Mouse (Mus musculus): ENCODE data around the gene Map3k7. TPM values are rescaled to one million over a fixed set of nuclear protein-coding genes. Genes with fewer than 3 reads are reported as not detected.

Gene Map3k7
- polyA plus RNA-seq (2015; fragmentation: Nextera tagmentation; extraction: Ambion mirVana), result 38.0 and 39.1 TPM in 2 replicates

- Histone ChIP-seq H3K36me3 (no peaks in the 10 kb centered on the region), H3K4me3 (peak within 1 kb of the TSS; percentile 88), H3K4me1 (peaks cover 20% of the 10 kb centered on the region), H3K9ac (peak within 1 kb of the TSS; percentile 91), H3K27ac (peak within 1 kb of the TSS; percentile 95), H3K27me3 (no peaks in the 10 kb centered on the region), H3K9me3 (no peaks in the 10 kb centered on the region), H3K4me2 (replicated peaks) (peak within 1 kb of the TSS; percentile 88)
- WGBS, result under 1% methylated on average over 88 of the region's 88 CpGs
- peak; percentile 96 for ATAC-seq (ENCODE audit: low FRiP score, low read depth)
These were observed at the start of gene Map3k7 for GRCm38 (mm10) chr4:31963354-31964193. Gene Map3k7, plus strand, starts transcription at chr4:31964097.

- no peak overlapping the region for H3K27ac ChIP-seq
- 40% methylated on average over 11 of the region's 11 CpGs for WGBS
These were observed 48.8 kb upstream of the Map3k7 start for GRCm38 (mm10) chr4:31915114-31915513.

DNA sequence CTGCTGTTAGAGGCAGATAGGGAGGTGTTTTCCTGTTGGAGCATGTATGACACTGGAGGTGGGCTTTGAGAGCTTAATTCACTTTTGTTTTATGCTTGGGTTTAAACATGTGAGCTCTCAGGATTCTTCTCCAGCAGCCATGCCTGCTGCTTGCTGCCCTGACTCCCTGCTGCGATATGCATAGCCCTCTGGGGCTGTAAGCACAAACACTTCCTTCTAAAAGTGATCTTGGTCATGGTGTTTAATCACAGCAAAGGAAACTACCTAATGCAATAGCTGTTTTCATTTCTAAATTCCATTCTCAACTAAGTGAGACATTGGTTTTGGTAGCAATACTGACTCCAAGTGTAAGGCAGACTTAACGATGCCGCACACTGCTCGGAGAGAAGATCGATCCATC, 45.2 kb upstream of the Map3k7 start:
- Histone ChIP-seq H3K4me2 (replicated peaks) (no peak overlapping the region), H3K4me1 (peaks cover 32% of the 10 kb centered on the region), H3K36me3 (no peaks in the 10 kb centered on the region), H3K27ac (no peak overlapping the region), H3K27me3 (no peaks in the 10 kb centered on the region), H3K4me3 (no peak overlapping the region), H3K9me3 (no peaks in the 10 kb centered on the region), H3K9ac (no peak overlapping the region)
- 80% methylated on average over 5 of the region's 5 CpGs for WGBS
- no peak for ATAC-seq (ENCODE audit: low FRiP score, low read depth)

More at GRCm38 (mm10) chr4:31915114-31915513, 48.8 kb upstream of the Map3k7 start:
- H3K4me1 ChIP-seq, result peaks cover 13% of the 10 kb centered on the region
- H3K36me3 ChIP-seq, result no peaks in the 10 kb centered on the region
- peak overlapping the region; percentile 36 for H3K4me2 ChIP-seq (replicated peaks)
- H3K9me3 ChIP-seq, result no peaks in the 10 kb centered on the region
- no peaks in the 10 kb centered on the region for H3K27me3 ChIP-seq
- H3K4me3 ChIP-seq, result no peak overlapping the region
- no peak for ATAC-seq (ENCODE audit: low FRiP score, low read depth)
- H3K9ac ChIP-seq, result no peak overlapping the region

DNA sequence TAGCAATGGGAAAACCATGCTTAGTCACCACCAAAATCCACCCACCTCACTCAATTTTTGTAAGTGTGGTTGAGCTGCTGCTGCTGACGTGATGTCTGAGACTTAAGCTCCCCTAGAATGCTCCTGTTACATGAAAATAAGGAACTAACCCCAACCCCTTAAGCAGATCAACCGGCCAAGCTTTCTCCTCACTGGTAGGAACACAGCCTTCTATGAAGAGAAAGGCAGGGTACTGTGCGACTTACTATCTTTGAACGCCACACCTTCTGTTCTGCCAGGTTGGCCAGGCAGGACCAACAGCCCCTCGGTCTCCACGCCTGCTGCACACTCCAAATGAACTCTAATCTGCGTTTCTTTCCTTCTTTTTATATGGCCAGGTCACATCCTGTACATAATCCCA, 41.7 kb upstream of the Map3k7 start:
- WGBS, result 39% methylated on average over 7 of the region's 7 CpGs
- 0 out of 2 replicates have a peak, but pooled peaks cover 4% of the 10 kb centered on the region for H3K27me3 ChIP-seq
- no peaks in the 10 kb centered on the region for H3K9me3 ChIP-seq

DNA sequence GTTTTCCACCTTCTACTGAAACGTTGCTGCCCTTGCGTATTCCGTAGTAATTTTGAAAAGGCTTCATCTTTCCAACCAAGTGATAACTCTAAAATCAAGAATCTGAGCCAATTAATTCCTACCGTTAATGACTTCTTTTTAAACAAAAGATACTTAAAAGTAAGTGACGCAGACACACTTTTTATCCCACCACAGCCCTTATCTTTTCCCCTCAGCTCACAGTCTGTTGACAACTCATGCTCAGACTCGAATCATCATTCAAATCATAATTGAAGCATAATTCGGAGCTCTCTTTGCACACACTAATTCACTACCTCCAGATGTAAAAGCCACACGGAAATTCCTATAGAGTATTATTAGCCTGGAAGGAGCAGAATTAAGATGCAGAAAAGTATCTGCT, 40.5 kb upstream of the Map3k7 start:
- Histone ChIP-seq H3K4me3 (no peak overlapping the region), H3K9ac (no peak overlapping the region), H3K4me2 (replicated peaks) (no peak overlapping the region), H3K36me3 (no peaks in the 10 kb centered on the region), H3K9me3 (no peaks in the 10 kb centered on the region), H3K4me1 (peaks cover 29% of the 10 kb centered on the region), H3K27ac (no peak overlapping the region), H3K27me3 (0 out of 2 replicates have a peak, but pooled peaks cover 4% of the 10 kb centered on the region)
- no peak for ATAC-seq (ENCODE audit: low FRiP score, low read depth)
- 19% methylated on average over 8 of the region's 8 CpGs for WGBS

More for the DNA sequence above, 41.7 kb upstream of the Map3k7 start:
- no peaks in the 10 kb centered on the region for H3K36me3 ChIP-seq
- H3K4me3 ChIP-seq, result no peak overlapping the region
- H3K27ac ChIP-seq, result no peak overlapping the region
- H3K4me2 ChIP-seq (replicated peaks), result no peak overlapping the region
- ATAC-seq (ENCODE audit: low FRiP score, low read depth), result no peak
- no peak overlapping the region for H3K9ac ChIP-seq
- H3K4me1 ChIP-seq, result peaks cover 29% of the 10 kb centered on the region

- Histone ChIP-seq H3K4me1 (peaks cover 26% of the 10 kb centered on the region), H3K27me3 (0 out of 2 replicates have a peak, but pooled peaks cover 4% of the 10 kb centered on the region), H3K9me3 (no peaks in the 10 kb centered on the region), H3K4me2 (replicated peaks) (peak overlapping the region; percentile 55), H3K4me3 (no peak overlapping the region), H3K9ac (no peak overlapping the region), H3K27ac (no peak overlapping the region), H3K36me3 (no peaks in the 10 kb centered on the region)
- peak; percentile 81 for ATAC-seq (ENCODE audit: low FRiP score, low read depth)
- 15% methylated on average over 14 of the region's 14 CpGs for WGBS
These were observed 39.4 kb upstream of the Map3k7 start for GRCm38 (mm10) chr4:31924301-31925185.

GRCm38 (mm10) chr4:31933171-31933570, 30.7 kb upstream of the Map3k7 start:
- no peaks in the 10 kb centered on the region for H3K9me3 ChIP-seq
- no peak overlapping the region for H3K27ac ChIP-seq
- H3K9ac ChIP-seq, result no peak overlapping the region
- H3K27me3 ChIP-seq, result peaks cover 10% of the 10 kb centered on the region; the same call in 1 of the 2 replicates
- H3K36me3 ChIP-seq, result no peaks in the 10 kb centered on the region
- H3K4me1 ChIP-seq, result peaks cover 26% of the 10 kb centered on the region
- no peak overlapping the region for H3K4me3 ChIP-seq
- no peak overlapping the region for H3K4me2 ChIP-seq (replicated peaks)
- 64% methylated on average over 3 of the region's 3 CpGs for WGBS
- ATAC-seq (ENCODE audit: low FRiP score, low read depth), result no peak

DNA sequence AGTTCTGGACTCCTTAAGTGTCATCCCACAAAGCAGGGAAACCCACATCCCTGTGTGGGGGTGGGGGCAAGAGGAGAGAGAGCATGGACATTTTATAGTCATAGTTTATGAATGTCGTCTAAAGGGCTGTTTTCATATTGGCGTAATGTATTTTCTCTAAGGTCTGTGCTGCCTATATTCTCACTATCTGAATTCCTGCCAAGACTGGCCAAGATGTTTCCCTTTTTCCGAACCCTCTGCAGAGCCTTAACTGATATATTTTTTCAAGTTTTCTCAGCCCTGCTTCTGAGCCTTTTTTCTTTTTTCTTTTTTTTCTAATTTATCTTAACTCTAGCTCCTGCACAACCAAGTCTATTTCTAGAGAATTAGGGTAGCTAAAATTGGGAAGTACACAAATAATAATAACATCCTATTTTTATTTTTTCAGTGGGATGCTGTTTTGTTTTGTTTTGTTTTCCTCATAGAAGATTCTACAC, 28.0 kb upstream of the Map3k7 start:
- Histone ChIP-seq H3K9me3 (no peaks in the 10 kb centered on the region), H3K4me2 (replicated peaks) (no peak overlapping the region), H3K4me1 (peaks cover 16% of the 10 kb centered on the region), H3K27ac (no peak overlapping the region), H3K9ac (no peak overlapping the region), H3K36me3 (no peaks in the 10 kb centered on the region), H3K4me3 (no peak overlapping the region), H3K27me3 (peaks cover 10% of the 10 kb centered on the region; the same call in 1 of the 2 replicates)
- WGBS, result 22% methylated on average over 3 of the region's 3 CpGs
- ATAC-seq (ENCODE audit: low FRiP score, low read depth), result peak; percentile 20; the same call in 1 of the 2 replicates

DNA sequence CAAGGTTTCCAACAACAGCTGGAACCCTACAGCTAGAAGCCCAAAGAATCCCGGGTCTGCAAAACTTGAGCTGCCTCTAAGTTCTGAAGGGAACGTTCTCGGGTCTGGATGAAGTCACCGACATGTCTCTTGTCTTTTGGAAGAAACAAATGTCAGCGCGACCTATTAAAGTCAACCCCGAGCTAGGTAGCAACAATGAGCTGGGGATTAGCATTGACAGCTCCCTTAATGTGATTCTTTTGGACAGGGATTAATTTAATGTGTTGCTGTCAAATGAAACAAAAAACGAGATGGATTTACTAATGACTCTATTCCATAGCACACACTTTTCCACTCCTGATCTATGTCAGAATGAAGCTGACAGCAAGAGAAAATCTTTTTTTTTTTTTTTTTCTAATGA, 27.5 kb upstream of the Map3k7 start:
- ATAC-seq (ENCODE audit: low FRiP score, low read depth), result no peak
- 14% methylated on average over 8 of the region's 8 CpGs for WGBS
- Histone ChIP-seq H3K36me3 (no peaks in the 10 kb centered on the region), H3K4me2 (replicated peaks) (no peak overlapping the region; the same call in 1 of the 2 replicates), H3K9ac (no peak overlapping the region), H3K27ac (no peak overlapping the region), H3K9me3 (no peaks in the 10 kb centered on the region), H3K4me3 (no peak overlapping the region), H3K27me3 (peaks cover 10% of the 10 kb centered on the region; the same call in 1 of the 2 replicates), H3K4me1 (peaks cover 14% of the 10 kb centered on the region)

GRCm38 (mm10) chr4:31936911-31937375, 27.0 kb upstream of the Map3k7 start:
- Histone ChIP-seq H3K4me3 (peak overlapping the region; percentile 49), H3K4me1 (peaks cover 14% of the 10 kb centered on the region), H3K4me2 (replicated peaks) (peak overlapping the region; percentile 91), H3K27ac (no peak overlapping the region), H3K9ac (peak overlapping the region; percentile 76), H3K27me3 (peaks cover 10% of the 10 kb centered on the region; the same call in 1 of the 2 replicates), H3K9me3 (no peaks in the 10 kb centered on the region), H3K36me3 (no peaks in the 10 kb centered on the region)
- no peak for ATAC-seq (ENCODE audit: low FRiP score, low read depth)
- 8% methylated on average over 15 of the region's 15 CpGs for WGBS

GRCm38 (mm10) chr4:31937376-31938281, 26.3 kb upstream of the Map3k7 start:
- peak overlapping the region; percentile 76 for H3K9ac ChIP-seq
- H3K27ac ChIP-seq, result peak overlapping the region; percentile 70
- H3K4me3 ChIP-seq, result peak overlapping the region; percentile 49
- H3K36me3 ChIP-seq, result no peaks in the 10 kb centered on the region
- no peaks in the 10 kb centered on the region for H3K9me3 ChIP-seq
- H3K4me2 ChIP-seq (replicated peaks), result peak overlapping the region; percentile 91
- H3K4me1 ChIP-seq, result peaks cover 14% of the 10 kb centered on the region
- H3K27me3 ChIP-seq, result peaks cover 7% of the 10 kb centered on the region; the same call in 1 of the 2 replicates
- ATAC-seq (ENCODE audit: low FRiP score, low read depth), result peak; percentile 62; the same call in 1 of the 2 replicates
- under 1% methylated on average over 36 of the region's 36 CpGs for WGBS
